Mouse (Mus musculus): ENCODE data around the gene Plxnb1. TPM values are rescaled to one million over a fixed set of nuclear protein-coding genes. Genes with fewer than 3 reads are reported as not detected.

Gene Plxnb1
- polyA plus RNA-seq, 1 experiment, result 12.0 TPM

DNA sequence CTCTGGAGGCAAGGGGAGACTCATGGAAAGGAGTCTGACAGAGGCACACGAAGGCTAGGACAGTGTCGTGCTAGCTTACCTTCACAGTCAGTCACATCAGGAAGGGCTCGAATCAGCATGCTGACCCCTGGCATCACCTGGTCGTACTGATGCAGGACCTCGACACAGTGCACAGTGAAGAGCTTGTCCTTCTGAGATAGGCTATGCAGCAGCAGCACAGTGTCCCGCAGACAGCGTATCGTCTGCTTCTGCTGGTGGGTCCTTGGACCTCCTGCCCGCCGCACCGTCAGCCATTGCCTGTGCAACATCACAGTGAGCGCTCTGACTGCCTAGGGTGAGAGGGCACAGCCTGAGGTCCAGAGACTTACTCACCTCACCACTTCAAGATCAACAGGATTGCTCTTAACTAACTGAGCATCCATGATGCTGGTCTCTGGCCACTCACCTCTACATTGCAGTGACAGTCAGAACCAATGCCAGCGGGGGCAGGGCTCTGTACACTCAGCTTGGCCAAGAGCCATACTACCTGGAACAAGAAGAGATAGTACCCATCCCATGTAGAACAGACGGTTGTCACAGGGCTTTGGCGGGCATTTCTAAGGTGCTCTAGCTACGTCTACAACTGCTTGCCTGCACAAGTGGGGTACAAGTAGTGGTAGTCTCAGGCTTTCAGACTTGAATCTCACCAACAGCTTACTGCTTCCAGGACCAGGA is 34.8 kb upstream of the Plxnb1 start:
- H3K4me3 ChIP-seq (ENCODE audit: insufficient read depth, low read length), result no peak overlapping the region
- peak overlapping the region; percentile 94 for H3K27ac ChIP-seq (ENCODE audit: insufficient read depth, low read length)
- TF ChIP-seq CTCF (IDR thresholded peaks at IDR 0.05; ENCODE audit: borderline replicate concordance, insufficient read depth, low read length) (no peak), POLR2A (IDR thresholded peaks at IDR 0.05; ENCODE audit: low read depth, low read length) (no peak)
- peaks cover 15% of the 10 kb centered on the region for H3K4me1 ChIP-seq (ENCODE audit: control insufficient read depth, insufficient read depth, low read length)

DNA sequence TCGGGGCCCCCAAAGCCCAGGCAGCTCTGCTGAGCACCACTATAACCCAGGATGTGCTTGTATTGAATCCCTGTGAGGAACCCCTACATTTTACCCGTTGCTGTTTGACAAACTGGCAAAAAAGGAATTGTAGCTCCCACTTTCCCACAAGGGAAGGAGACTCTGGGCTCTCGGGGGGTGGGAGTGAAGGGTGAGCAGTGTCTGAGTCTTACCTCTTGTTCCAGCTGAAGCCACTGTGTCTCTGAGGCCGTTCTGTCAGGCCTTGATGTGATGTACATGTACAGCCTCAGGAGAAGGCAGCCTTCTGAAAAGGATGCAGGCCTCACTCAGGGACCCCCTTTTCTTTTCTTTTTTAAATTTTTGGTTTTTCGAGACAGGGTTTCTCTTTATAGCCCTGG is 34.3 kb upstream of the Plxnb1 start:
- Histone ChIP-seq H3K4me1 (ENCODE audit: control insufficient read depth, insufficient read depth, low read length) (peaks cover 13% of the 10 kb centered on the region), H3K27ac (ENCODE audit: insufficient read depth, low read length) (no peak overlapping the region), H3K4me3 (ENCODE audit: insufficient read depth, low read length) (no peak overlapping the region)
- no peak for TF ChIP-seq CTCF (IDR thresholded peaks at IDR 0.05; ENCODE audit: borderline replicate concordance, insufficient read depth, low read length)
- TF ChIP-seq POLR2A (IDR thresholded peaks at IDR 0.05; ENCODE audit: low read depth, low read length), result no peak

DNA sequence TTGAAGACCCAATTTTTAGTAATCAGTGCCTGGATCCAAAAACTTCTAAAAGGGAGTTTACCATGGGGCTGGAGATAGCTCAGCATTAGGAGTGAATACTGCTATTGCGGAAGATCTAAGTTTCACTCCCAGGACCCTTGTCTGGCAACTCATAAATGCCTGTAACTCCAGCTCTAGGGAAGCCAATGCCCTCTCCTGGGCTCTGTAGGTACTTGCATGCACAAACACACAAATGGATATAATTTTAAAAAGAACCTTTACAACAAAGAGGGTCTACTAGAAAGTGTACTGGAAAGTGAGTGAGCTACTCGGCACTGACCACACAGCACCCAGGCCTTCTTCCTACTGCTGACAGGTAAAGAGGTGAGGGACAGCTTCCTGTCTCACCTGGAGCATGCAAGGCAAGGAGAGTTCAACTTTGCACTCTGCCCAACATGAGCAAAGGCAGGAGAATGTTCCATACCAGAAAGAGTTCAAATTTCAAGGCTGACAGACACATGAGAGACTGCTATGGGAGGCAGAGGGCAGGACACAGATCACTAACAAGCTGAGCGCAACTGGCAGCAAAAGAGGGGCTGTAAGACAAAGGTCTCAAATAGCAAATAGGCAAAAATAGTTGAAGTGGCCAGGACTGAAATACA is 27.0 kb upstream of the Plxnb1 start:
- H3K4me3 ChIP-seq (ENCODE audit: insufficient read depth, low read length), result no peak overlapping the region
- H3K27ac ChIP-seq (ENCODE audit: insufficient read depth, low read length), result no peak overlapping the region
- no peak for TF ChIP-seq CTCF (IDR thresholded peaks at IDR 0.05; ENCODE audit: borderline replicate concordance, insufficient read depth, low read length)
- no peak for TF ChIP-seq POLR2A (IDR thresholded peaks at IDR 0.05; ENCODE audit: low read depth, low read length)
- no peaks in the 10 kb centered on the region for H3K4me1 ChIP-seq (ENCODE audit: control insufficient read depth, insufficient read depth, low read length)

GRCm38 (mm10) chr9:109073661-109074573 is 21.3 kb upstream of the Plxnb1 start, which contains the start of gene Atrip:
TSS of gene Atrip (minus strand) at chr9:109074124.
- H3K27ac ChIP-seq (ENCODE audit: insufficient read depth, low read length), result no peak within 1 kb of the TSS; the same call in 1 of the 2 replicates

DNA sequence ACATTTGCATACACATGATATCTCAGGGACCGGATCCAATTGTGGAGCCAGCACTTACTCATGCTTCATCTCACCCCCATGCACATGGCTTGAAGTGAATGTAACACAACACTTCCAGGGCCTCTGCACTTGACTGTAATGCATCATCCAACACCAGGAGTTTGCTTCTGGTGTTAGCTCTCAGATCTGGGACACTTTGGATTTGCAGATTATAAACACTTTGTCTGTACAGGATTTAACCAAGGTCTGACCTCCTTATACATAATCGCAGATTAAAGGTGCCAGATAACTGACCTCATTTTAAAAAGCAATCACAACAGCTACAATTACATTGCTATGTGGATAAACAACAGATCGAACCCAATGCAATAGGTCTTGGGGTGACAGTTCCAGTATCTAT is 14.7 kb upstream of the Plxnb1 start:
- no peak overlapping the region for H3K27ac ChIP-seq (ENCODE audit: insufficient read depth, low read length)
- 0 out of 2 replicates have a peak, but pooled peaks cover 3% of the 10 kb centered on the region for H3K4me1 ChIP-seq (ENCODE audit: control insufficient read depth, insufficient read depth, low read length)
- no peak for TF ChIP-seq POLR2A (IDR thresholded peaks at IDR 0.05; ENCODE audit: low read depth, low read length)
- TF ChIP-seq CTCF (IDR thresholded peaks at IDR 0.05; ENCODE audit: borderline replicate concordance, insufficient read depth, low read length), result no peak
- no peak overlapping the region for H3K4me3 ChIP-seq (ENCODE audit: insufficient read depth, low read length)

More at GRCm38 (mm10) chr9:109073661-109074573, 21.3 kb upstream of the Plxnb1 start, which contains the start of gene Atrip:
- TF ChIP-seq CTCF (IDR thresholded peaks at IDR 0.05; ENCODE audit: borderline replicate concordance, insufficient read depth, low read length) (no peak), POLR2A (IDR thresholded peaks at IDR 0.05; ENCODE audit: low read depth, low read length) (peak; percentile 87)
- Histone ChIP-seq H3K4me1 (ENCODE audit: control insufficient read depth, insufficient read depth, low read length) (peaks cover 2% of the 10 kb centered on the region; the same call in 1 of the 2 replicates), H3K4me3 (ENCODE audit: insufficient read depth, low read length) (peak within 1 kb of the TSS; percentile 61)

DNA sequence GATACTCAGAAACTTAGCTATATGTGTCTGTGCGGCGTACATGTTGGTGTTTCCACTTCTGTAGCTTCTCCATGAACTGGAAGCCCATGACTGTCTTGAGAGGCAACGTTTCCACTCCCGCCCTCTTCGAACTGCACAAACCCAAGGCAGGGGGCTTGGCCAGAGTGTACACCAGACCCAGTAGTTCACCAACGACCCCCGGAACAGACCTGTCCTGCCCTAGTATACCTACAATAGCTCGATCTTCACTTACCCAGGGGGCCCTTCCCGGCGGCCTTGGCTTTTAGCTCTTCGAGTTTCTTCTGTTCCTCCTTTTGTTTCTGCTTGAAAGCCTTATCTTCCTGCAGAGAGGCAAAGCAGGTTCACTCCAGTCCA is 13.5 kb upstream of the Plxnb1 start:
- peak overlapping the region; percentile 73 for H3K4me3 ChIP-seq (ENCODE audit: insufficient read depth, low read length)
- no peak overlapping the region for H3K27ac ChIP-seq (ENCODE audit: insufficient read depth, low read length)
- TF ChIP-seq POLR2A (IDR thresholded peaks at IDR 0.05; ENCODE audit: low read depth, low read length), result no peak
- no peak for TF ChIP-seq CTCF (IDR thresholded peaks at IDR 0.05; ENCODE audit: borderline replicate concordance, insufficient read depth, low read length)
- H3K4me1 ChIP-seq (ENCODE audit: control insufficient read depth, insufficient read depth, low read length), result 0 out of 2 replicates have a peak, but pooled peaks cover 3% of the 10 kb centered on the region

- Histone ChIP-seq H3K4me1 (ENCODE audit: control insufficient read depth, insufficient read depth, low read length) (0 out of 2 replicates have a peak, but pooled peaks cover 3% of the 10 kb centered on the region), H3K4me3 (ENCODE audit: insufficient read depth, low read length) (peak within 1 kb of the TSS; percentile 73), H3K27ac (ENCODE audit: insufficient read depth, low read length) (no peak within 1 kb of the TSS)
- TF ChIP-seq CTCF (IDR thresholded peaks at IDR 0.05; ENCODE audit: borderline replicate concordance, insufficient read depth, low read length) (no peak), POLR2A (IDR thresholded peaks at IDR 0.05; ENCODE audit: low read depth, low read length) (peak; percentile 92)
Measured at GRCm38 (mm10) chr9:109082124-109082800, 12.9 kb upstream of the Plxnb1 start, which contains the start of the genes Ccdc51 and Tma7. TSS of gene Ccdc51 (plus strand) at chr9:109082493. TSS of gene Tma7 (minus strand) at chr9:109082587.

DNA sequence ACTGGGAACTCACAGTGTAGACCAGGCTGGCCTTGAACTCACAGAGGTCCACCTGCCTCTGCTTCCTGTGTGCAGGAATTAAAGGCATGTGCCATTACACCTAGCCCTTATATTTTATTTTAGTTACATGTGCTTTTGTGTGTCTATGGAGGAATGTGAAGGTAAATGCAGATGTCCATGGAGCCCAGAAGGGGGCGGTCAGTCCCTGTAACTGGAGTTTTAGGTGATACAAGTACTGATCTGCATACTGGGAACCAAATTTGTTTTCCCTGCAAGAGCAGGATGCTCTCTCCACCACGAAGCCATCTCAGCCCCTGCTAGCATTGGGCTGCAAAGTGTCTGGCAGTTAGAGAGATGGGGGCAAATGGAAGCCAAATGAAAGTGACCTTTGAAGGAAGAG is 10.3 kb upstream of the Plxnb1 start:
- Histone ChIP-seq H3K4me1 (ENCODE audit: control insufficient read depth, insufficient read depth, low read length) (0 out of 2 replicates have a peak, but pooled peaks cover 3% of the 10 kb centered on the region), H3K27ac (ENCODE audit: insufficient read depth, low read length) (no peak overlapping the region), H3K4me3 (ENCODE audit: insufficient read depth, low read length) (no peak overlapping the region)
- no peak for TF ChIP-seq POLR2A (IDR thresholded peaks at IDR 0.05; ENCODE audit: low read depth, low read length)
- no peak for TF ChIP-seq CTCF (IDR thresholded peaks at IDR 0.05; ENCODE audit: borderline replicate concordance, insufficient read depth, low read length)

GRCm38 (mm10) chr9:109087987-109088386 is 7.2 kb upstream of the Plxnb1 start:
- Histone ChIP-seq H3K27ac (ENCODE audit: insufficient read depth, low read length) (no peak overlapping the region), H3K4me3 (ENCODE audit: insufficient read depth, low read length) (no peak overlapping the region), H3K4me1 (ENCODE audit: control insufficient read depth, insufficient read depth, low read length) (0 out of 2 replicates have a peak, but pooled peaks cover 2% of the 10 kb centered on the region)
- no peak for TF ChIP-seq CTCF (IDR thresholded peaks at IDR 0.05; ENCODE audit: borderline replicate concordance, insufficient read depth, low read length)
- TF ChIP-seq POLR2A (IDR thresholded peaks at IDR 0.05; ENCODE audit: low read depth, low read length), result no peak
